Mouse (Mus musculus) testis, adult 2 months (tissue): Measurements from ENCODE around the gene Zfp94.

Experiments used
- CTCF ChIP-seq: fragments of 200-500 bp; IDR thresholded peaks from 2 replicates; pipeline ENCODE4 v1.5.1; 2012; ENCODE audit warnings: low read depth, mild to moderate bottlenecking, inconsistent platforms, low read length, moderate library complexity; ENCODE audit not compliant: control insufficient read depth, insufficient read depth, insufficient replicate concordance
- POLR2A ChIP-seq: fragments of 200-500 bp; IDR thresholded peaks from 2 replicates; pipeline ENCODE4 v1.6.1; 2012; ENCODE audit warnings: low read depth, mild to moderate bottlenecking, inconsistent platforms, low read length, moderate library complexity; ENCODE audit not compliant: control insufficient read depth

DNA sequence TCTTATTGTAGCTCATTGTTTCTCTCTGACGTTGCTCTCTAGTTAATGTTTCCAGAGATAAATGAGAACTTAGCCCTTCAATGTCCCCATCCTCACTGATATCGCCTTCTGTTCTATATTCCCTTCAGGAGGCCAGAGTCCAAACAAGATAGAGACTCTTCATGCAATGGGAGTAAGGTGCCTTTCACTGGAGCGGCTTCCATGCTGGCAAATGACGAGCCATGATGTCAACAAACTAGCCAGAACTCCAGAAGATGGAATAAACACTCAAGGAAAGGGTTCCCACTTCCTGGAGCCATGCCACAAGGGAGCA lies 56.5 kb downstream of the Zfp94 start:
- no peak for TF ChIP-seq CTCF
- no peak for TF ChIP-seq POLR2A
